Mouse (Mus musculus): Measurements from ENCODE around the gene Rpp25.

- no peak for TF ChIP-seq CTCF (IDR thresholded peaks at IDR 0.05; ENCODE audit: borderline replicate concordance, insufficient read depth, low read length)
- TF ChIP-seq POLR2A (IDR thresholded peaks at IDR 0.05; ENCODE audit: low read depth, low read length), result no peak
These were observed 37.5 kb downstream of the Rpp25 start for GRCm38 (mm10) chr9:57541312-57541711.
